Mouse (Mus musculus) lung, postnatal 14 days (tissue): Measurements from ENCODE around the gene Usp29.
"Not testable (repeated sequence)": the region's sequence is repeated elsewhere in the genome, so short reads cannot be mapped to it uniquely, and the experiment has no call there.

Experiments used
- DNase-seq: peaks from one replicate; pipeline ENCODE4 v3.0.0; 2021

Usp29 gene

DNA sequence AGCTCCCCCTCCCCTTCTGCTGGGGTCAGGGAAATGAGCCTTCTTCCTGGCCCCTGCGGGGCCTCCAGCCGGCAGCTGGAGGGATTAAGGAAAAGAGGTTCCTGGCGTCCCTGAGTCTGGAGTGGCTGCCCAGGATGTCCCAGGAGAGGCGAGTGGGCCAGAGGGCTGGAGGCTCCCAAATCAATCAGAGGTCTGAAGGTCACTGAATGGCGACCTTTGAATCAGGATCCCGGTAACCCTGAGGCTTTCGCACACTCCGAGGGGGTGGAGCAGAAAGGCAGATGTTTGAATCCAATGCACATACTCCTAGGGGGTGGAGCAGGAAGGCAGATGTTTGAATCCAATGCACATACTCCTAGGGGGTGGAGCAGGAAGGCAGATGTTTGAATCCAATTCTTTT is 39.9 kb downstream of the Usp29 start:
- DNase-seq, result no peak

DNA sequence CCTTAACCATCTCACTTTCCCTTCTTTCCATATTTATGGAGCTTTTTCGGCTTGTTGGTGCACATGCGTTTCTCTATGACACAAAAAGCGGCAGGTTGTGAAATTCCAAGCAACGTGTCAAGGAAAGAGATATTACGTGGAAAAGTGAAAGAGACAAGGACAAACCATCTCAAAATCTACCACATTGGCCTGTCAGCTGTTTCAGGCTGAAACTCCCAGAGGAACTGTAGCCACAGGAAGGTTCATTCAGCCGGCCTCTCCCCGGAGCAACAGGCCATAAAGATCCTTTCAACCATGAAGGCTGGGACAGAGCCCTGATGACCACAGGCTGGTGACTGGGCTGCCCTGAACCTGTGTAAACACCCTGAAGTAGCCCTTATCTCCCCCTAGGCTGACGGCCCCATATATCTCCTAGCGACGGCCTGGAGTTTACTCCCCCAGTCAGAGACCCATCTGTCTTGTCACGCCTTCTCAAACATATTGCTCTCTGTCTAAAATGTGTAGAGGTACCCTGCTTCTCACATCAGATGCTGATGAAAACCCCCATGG is 43.6 kb downstream of the Usp29 start:
- not testable (repeated sequence) for DNase-seq

DNA sequence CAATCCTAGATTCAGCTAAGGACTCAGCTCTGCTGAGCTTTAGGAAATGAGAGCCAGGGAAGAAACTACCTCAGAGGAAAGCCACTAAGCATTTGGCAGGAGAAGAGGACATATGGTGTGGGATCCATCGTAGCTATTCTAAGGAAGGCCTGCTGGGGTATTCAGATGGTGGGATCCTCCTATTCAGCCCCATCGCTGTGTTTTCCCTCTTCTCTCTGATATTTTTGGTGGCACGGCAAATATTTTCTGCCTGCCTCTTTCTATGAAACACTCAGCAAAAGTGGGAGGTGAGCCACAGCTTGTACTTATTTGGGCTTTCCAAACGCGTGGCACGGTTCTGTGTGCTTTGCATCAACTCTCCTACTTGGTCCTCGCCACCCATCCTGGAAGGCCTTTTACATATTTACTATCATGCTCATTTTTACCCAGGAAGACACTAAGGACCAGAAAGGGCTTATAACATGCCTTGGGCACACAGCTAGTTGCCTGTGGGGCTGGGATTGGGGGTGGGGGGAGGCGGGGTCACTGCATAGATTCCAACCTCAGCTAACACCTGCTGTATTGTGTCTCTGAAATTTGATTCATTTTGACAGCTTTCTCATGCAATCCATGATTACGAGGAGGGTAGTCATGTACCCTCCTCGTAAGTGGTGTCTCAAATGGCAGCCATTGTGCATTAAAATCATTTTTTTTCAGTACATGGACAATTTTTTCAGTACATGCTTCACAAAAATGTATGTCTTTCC is 46.1 kb downstream of the Usp29 start:
- DNase-seq, result no peak

GRCm38 (mm10) chr7:6777107-6777506 is 46.7 kb downstream of the Usp29 start:
- peak; percentile 48 for DNase-seq

- no peak for DNase-seq
Observed at GRCm38 (mm10) chr7:6777689-6778088, 47.3 kb downstream of the Usp29 start.

- no peak for DNase-seq
Observed at GRCm38 (mm10) chr7:6779172-6779571, 48.8 kb downstream of the Usp29 start.

GRCm38 (mm10) chr7:6781541-6781940 is 51.2 kb downstream of the Usp29 start:
- no peak for DNase-seq

GRCm38 (mm10) chr7:6784340-6785073 is 54.1 kb downstream of the Usp29 start:
- no peak for DNase-seq

DNA sequence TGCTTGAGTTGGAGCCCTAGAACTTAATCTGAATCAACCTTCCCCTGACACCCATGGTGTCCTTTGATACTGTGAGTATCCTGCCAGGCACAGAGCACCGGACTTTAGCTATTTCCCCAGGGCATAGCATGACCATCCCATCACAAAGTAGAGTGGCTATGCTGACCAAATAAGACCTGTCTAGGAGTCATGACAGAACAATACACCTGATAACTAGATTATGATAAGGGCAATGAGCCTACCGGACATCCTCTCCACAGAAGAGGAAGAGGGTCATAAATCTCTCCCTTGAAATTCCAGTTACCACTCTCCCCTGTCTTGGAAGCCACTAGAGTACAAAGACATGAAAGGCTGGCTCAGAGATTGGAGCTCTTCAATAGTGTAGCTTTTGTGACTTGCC is 56.6 kb downstream of the Usp29 start:
- no peak for DNase-seq

DNA sequence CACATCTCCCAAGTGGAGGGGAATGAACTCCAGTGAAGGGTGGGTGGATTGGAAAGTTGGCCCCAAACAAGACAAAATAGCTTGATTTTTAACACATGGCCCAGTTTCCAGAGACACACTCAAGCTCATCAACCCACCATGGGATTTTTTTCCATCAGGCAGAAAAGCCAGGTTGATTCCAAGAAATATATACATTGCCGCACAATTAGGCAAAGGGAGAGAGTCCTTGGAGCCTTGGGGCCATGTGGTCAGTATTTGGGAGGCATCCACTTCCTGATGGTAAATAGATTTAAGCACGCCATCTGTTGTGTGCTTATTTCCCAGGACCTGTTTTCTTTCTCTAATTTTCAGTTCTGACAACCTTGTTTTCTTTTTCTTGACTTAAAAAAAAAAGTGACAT is 57.7 kb downstream of the Usp29 start:
- DNase-seq, result no peak

GRCm38 (mm10) chr7:6791286-6792065 is 61.1 kb downstream of the Usp29 start:
- no peak for DNase-seq

DNA sequence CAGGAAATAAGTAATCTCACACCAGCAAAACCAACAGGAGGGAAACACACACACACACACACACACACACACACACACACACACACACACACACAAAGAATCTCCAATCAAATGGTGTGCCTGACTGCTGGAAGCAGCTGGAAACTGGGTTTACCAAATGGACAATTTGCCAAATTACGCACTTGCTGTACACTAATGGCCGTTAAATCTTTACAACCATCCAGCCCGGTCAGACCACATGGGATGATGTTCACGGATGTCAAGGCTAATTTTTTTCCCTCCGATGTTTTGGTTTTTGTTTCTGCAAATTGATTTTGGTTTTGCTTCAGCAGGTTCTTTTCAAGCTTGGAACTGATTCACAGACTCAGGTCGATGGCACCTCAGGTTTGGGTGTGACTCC is 62.9 kb downstream of the Usp29 start:
- DNase-seq, result no peak

GRCm38 (mm10) chr7:6793811-6794210 is 63.4 kb downstream of the Usp29 start:
- DNase-seq, result no peak

DNA sequence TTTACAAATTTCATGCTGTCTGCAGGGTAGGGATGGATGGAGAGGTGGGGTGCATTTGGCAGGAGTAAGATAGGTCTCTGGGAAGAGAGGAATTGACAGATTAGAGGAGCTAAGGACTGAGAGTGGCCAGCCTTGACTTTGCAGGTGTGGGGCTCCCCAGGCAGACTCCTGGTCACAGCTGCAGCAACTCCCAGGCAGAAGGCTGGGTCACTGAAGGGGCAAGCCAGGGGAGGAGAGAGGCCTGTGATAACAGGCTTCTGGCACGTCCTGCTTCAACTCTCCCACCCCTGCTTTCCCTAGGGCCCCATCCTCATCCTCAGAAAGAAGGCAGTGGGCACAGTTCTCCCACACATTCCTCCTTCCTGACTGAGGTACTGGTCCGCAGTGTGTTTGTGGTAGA is 67.0 kb downstream of the Usp29 start:
- no peak for DNase-seq

DNA sequence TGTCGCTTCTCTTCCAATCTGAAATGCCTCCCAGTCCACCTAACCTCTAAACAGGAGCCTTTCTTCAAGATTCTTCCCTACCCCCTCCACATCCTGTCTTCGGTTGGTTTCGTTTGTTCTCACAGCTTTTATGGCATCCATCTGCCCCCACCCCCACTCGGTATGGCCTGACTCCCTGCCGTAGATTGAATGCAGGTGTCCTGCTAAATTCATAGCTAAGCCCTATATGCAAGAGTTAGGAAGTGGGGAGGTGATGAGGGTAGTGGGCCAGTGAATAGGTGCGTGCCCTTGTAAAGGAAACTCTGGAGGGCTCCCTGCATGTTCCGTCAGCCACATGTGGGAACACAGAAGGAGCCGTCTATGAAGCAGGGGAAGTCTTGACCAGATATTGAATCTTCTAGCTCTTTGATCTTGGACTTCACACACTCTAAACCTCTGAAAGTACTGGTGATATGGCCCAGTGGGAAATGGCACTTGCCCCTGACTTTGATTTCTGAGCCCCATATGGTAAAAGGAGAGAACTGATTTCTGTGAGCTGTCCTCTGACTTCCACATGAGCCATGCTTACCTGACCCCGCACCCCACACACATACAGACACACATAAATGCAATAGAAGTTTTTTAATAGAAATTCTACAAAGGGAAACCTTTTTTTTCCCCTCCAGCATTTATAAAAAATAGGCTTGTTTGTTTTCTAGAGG is 68.9 kb downstream of the Usp29 start:
- DNase-seq, result no peak

DNA sequence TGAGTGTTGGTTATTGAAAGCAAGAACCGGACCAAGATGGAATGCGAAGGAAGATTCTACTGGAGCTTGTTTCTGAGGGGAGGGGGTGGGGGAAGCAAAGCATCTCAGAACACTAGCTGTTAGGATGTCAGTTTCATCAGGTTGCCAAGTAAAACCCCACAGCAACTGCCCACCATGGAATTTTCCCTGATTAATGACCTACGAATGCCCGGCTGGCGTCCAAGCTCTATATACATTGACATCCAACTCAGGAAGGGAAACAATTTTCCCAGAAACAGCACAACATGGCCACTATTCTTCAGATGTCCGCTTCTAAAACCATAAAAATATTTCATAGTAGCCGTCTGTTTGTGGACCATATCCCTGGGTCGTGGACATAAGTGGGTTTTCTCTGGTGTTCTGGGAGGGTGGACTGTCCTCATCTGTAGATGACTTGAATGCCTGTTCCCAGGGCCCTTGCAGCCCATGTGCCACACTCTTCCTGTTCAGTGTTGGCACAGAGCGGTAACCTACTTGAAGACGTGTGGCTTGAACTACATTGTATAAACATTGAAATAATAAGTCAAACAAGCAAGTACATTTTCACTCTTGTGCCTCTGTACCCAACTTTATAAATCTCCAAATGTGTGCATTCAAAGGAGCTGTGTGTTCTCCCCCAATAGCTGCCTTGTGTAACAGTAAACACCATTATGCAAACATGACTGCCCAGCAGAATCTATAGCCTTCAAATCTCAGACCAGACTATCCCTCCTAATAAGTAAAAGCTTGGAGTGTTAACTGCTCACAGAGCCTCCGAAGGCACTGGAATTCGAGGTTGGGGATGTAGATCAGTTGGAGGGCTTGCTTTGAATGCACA is 70.4 kb downstream of the Usp29 start:
- DNase-seq, result no peak

GRCm38 (mm10) chr7:6801642-6802041 is 71.3 kb downstream of the Usp29 start:
- no peak for DNase-seq

- DNase-seq, result no peak
Observed at GRCm38 (mm10) chr7:6810556-6810955, 80.2 kb downstream of the Usp29 start.

- DNase-seq, result no peak
Observed at GRCm38 (mm10) chr7:6814971-6815370, 84.6 kb downstream of the Usp29 start.

DNA sequence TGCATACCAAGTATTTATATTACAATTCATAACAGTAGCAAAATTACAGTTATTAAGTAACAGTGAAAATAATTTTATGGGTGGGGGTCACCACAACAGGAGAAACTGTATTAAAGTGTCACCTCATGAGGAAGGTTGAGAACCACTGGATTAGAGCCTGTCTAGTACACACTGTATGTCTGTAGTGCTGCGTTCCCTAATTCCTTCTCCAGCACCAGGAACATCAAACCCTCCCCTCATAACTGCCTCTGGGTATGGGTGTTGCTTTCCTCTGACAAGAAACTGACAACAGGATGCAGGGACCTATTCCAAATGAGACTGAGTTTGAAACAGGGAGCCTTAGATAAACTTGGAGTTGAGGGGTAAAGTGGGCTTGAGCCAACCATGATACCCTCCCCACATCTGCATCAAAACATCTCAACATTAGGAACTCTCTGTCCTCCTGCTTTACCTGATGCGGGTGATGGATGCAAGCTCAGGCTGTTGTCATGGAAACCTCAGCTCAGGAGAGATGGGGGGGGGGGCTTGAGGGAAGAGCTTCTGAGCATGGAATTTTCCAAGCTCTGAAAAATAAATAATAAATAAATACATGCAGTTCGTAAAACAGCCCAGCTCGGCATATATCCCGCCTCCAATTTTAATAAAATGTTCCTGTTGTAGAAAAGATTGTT is 86.5 kb downstream of the Usp29 start:
- DNase-seq, result no peak

GRCm38 (mm10) chr7:6820296-6820695 is 89.9 kb downstream of the Usp29 start:
- no peak for DNase-seq
